Mouse (Mus musculus) bone marrow macrophage, adult 2 months (primary cell): Measurements from ENCODE around the gene Atp6v1g1.

Experiments
- CTCF ChIP-seq: IDR thresholded peaks from 2 replicates; pipeline ENCODE4 v1.5.1; 2012; ENCODE audit warnings: low read depth, mild to moderate bottlenecking, low read length, moderate library complexity
- POLR2A ChIP-seq: IDR thresholded peaks from 2 replicates; pipeline ENCODE4 v1.6.1; 2012; ENCODE audit warnings: mild to moderate bottlenecking, low read depth, low read length, borderline replicate concordance

- no peak for TF ChIP-seq CTCF
- TF ChIP-seq POLR2A = no peak
Observed at GRCm38 (mm10) chr4:63547799-63548198, 3.2 kb downstream of the Atp6v1g1 start.
